ENCODE assay signal across 34 mouse cellular contexts in the genomic region with DNA sequence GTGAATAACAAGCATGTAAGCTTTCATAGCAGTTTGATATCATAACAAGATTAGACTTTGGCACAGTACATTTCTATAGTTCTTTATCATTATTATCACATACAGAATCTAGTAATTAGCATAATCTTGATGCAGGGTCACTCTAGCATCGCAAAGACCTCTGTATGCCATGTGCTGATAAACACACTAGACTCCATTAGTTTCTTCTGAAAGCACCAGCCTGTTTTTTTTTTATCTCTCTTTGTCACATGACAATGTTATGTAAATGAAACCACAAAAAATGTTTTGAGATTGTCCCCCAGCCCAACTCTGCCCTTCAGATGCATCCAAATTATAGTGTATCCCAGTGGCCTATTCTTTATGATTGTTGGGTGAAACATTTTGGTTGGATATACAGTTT. TPM values are rescaled to one million over a fixed set of nuclear protein-coding genes. Genes with fewer than 3 reads are reported as not detected.
DNase-seq lines count a peak whose midpoint lies in the region; ATAC-seq and TF ChIP-seq lines count a peak whose summit lies in the region.
"Had no signal": no experiment of that assay in that cellular context is flagged by ENCODE, and none has a peak within 500 bp of the region (broad histone marks: within the 10 kb centered on the region; RNA-seq: fewer than 3 reads in every experiment).

No protein-coding gene starts in this region.

- no peak overlapping the region for H3K27ac ChIP-seq in liver, embryonic 12.5 days
- no peak overlapping the region for H3K27ac ChIP-seq in liver, postnatal 0 days (ENCODE audit: low read depth)
- H3K27ac ChIP-seq in MEL (ENCODE audit: control insufficient read depth, low read depth, low read length): no peak overlapping the region
- no peak overlapping the region for H3K27ac ChIP-seq in cerebellum, adult 2 months (ENCODE audit: insufficient read depth, low read length)
- H3K27ac ChIP-seq: forebrain, embryonic 10.5 days; forebrain, embryonic 13.5 days; heart, embryonic 15.5 days; hindbrain, embryonic 10.5 days; hindbrain, embryonic 13.5 days; intestine, embryonic 15.5 days had no signal

- H3K27me3 ChIP-seq in liver, embryonic 12.5 days (replicated peaks): no peaks in the 10 kb centered on the region
- no peaks in the 10 kb centered on the region for H3K27me3 ChIP-seq in liver, postnatal 0 days (ENCODE audit: insufficient read depth, low read length)
- H3K27me3 ChIP-seq in MEL (ENCODE audit: control insufficient read depth in 1 of 2, insufficient read depth in 2 of 2, low read length in 2 of 2): no peaks in the 10 kb centered on the region
- H3K27me3 ChIP-seq in cerebellum, adult 2 months (ENCODE audit: control insufficient read depth, insufficient read depth, low read length): no peaks in the 10 kb centered on the region
- H3K27me3 ChIP-seq: forebrain, embryonic 13.5 days; heart, embryonic 12.5 days; heart, embryonic 15.5 days; hindbrain, embryonic 13.5 days; intestine, embryonic 15.5 days had no signal

- no peaks in the 10 kb centered on the region for H3K9me3 ChIP-seq in liver, embryonic 12.5 days (replicated peaks)
- no peaks in the 10 kb centered on the region for H3K9me3 ChIP-seq in liver, postnatal 0 days (ENCODE audit: low read length)
- H3K9me3 ChIP-seq in MEL (replicated peaks; ENCODE audit: insufficient read depth, low read length): no peaks in the 10 kb centered on the region
- H3K9me3 ChIP-seq: forebrain, embryonic 10.5 days; forebrain, embryonic 13.5 days; heart, embryonic 12.5 days; heart, embryonic 15.5 days; hindbrain, embryonic 10.5 days; hindbrain, embryonic 13.5 days; intestine, embryonic 15.5 days had no signal

- H3K36me3 ChIP-seq in liver, embryonic 12.5 days: no peaks in the 10 kb centered on the region
- H3K36me3 ChIP-seq in liver, postnatal 0 days (replicated peaks; ENCODE audit: insufficient read depth, low read length): no peaks in the 10 kb centered on the region
- H3K36me3 ChIP-seq in MEL (ENCODE audit: control insufficient read depth in 1 of 2, insufficient read depth in 2 of 2, low read length in 2 of 2): peaks cover 0 to 14% of the 10 kb centered on the region in 2 experiments; a peak in 2 of 4 replicates
- H3K36me3 ChIP-seq: forebrain, embryonic 10.5 days; heart, embryonic 12.5 days; heart, embryonic 15.5 days; hindbrain, embryonic 10.5 days; hindbrain, embryonic 13.5 days; intestine, embryonic 15.5 days had no signal

- TF ChIP-seq CTCF in liver, postnatal 0 days (IDR thresholded peaks at IDR 0.05; ENCODE audit: low read depth): no peak
- no peak for TF ChIP-seq CTCF in MEL (IDR thresholded peaks at IDR 0.05 in 2 of 3, conservative IDR thresholded peaks at IDR 0.05 in 1 of 3; ENCODE audit: control insufficient read depth in 1 of 3, insufficient read depth in 1 of 3, low read depth in 2 of 3, low read length in 3 of 3, poor library complexity in 1 of 3, severe bottlenecking in 1 of 3)
- no peak for TF ChIP-seq CTCF in cerebellum, adult 2 months (IDR thresholded peaks at IDR 0.05; ENCODE audit: borderline replicate concordance, insufficient read depth, low read depth, low read length)

- no peak overlapping the region for H3K4me3 ChIP-seq in liver, embryonic 12.5 days
- H3K4me3 ChIP-seq in liver, postnatal 0 days (ENCODE audit: low read depth, low read length): no peak overlapping the region
- H3K4me3 ChIP-seq in MEL (ENCODE audit: control insufficient read depth in 1 of 2, insufficient read depth in 1 of 2, low read depth in 2 of 2, low read length in 2 of 2): no peak overlapping the region
- H3K4me3 ChIP-seq in cerebellum, adult 2 months (replicated peaks; ENCODE audit: insufficient read depth, low read depth, low read length): no peak overlapping the region
- H3K4me3 ChIP-seq: forebrain, embryonic 10.5 days; forebrain, embryonic 13.5 days; heart, embryonic 12.5 days; heart, embryonic 15.5 days; hindbrain, embryonic 10.5 days; hindbrain, embryonic 13.5 days; intestine, embryonic 15.5 days had no signal

- peak; percentile 60 for ATAC-seq in liver, embryonic 12.5 days
- ATAC-seq in liver, postnatal 0 days: no peak
- peak; percentile 32 for ATAC-seq in inflammation-experienced regulatory T-cells, adult 6 months
- no peak for ATAC-seq in monocyte, adult 5-6 weeks (replicated peaks; ENCODE audit: insufficient number of reproducible peaks, low FRiP score, low TSS enrichment, poor library complexity, severe bottlenecking)
- ATAC-seq: forebrain, embryonic 13.5 days; forebrain, embryonic 16.5 days; hindbrain, embryonic 16.5 days; intestine, embryonic 15.5 days had no signal

- no peaks in the 10 kb centered on the region for H3K79me2 ChIP-seq in MEL (ENCODE audit: control insufficient read depth, insufficient read depth, low read length, poor library complexity)

- TF ChIP-seq POLR2A in MEL (IDR thresholded peaks at IDR 0.05; ENCODE audit: control insufficient read depth in 1 of 2, insufficient read depth in 1 of 2, low read depth in 1 of 2, low read length in 2 of 2, poor library complexity in 1 of 2): no peak
- TF ChIP-seq POLR2A in cerebellum, adult 2 months (IDR thresholded peaks at IDR 0.05; ENCODE audit: borderline replicate concordance, insufficient read depth, low read length): no peak

- DNase-seq in liver, postnatal 0 days: no peak
- DNase-seq in MEL (ENCODE audit: low read depth, low spot score): no peak
- DNase-seq in heart, adult 11 months: no peak
- DNase-seq in cerebellum, adult 2 months: no peak
- DNase-seq: adrenal gland, adult 8-10 months; adrenal gland, postnatal 25 days; B cell, adult 2 months; cerebellum, adult 18-20 months; cerebellum, adult 9-11 months; cerebellum, postnatal 25 days; embryo, embryonic 11 days; gastrocnemius, postnatal 10 days; gastrocnemius, postnatal 36 days; heart, adult 18-20 months; heart, postnatal 10 days; heart, postnatal 36 days; kidney, adult 11 months had no signal

- TF ChIP-seq RAD21 in MEL (IDR thresholded peaks at IDR 0.05; ENCODE audit: low read depth, low read length): no peak

- WGBS in liver, embryonic 12.5 days (ENCODE audit: insufficient replicate concordance): 18% methylated on average over 1 of the region's 1 CpGs
- 49% methylated on average over 1 of the region's 1 CpGs for WGBS in liver, postnatal 0 days (ENCODE audit: insufficient replicate concordance)
- 60% methylated on average over 1 of the region's 1 CpGs for WGBS in cerebellum, adult 2 months

- peaks cover 15% of the 10 kb centered on the region for H3K4me1 ChIP-seq in liver, embryonic 12.5 days
- H3K4me1 ChIP-seq in liver, postnatal 0 days (ENCODE audit: insufficient read depth): peaks cover 18% of the 10 kb centered on the region
- peaks cover 0 to 9% of the 10 kb centered on the region in 2 experiments; a peak in 2 of 4 replicates for H3K4me1 ChIP-seq in MEL (ENCODE audit: control insufficient read depth in 1 of 2, insufficient read depth in 2 of 2, low read length in 2 of 2)
- H3K4me1 ChIP-seq in cerebellum, adult 2 months (ENCODE audit: control insufficient read depth, insufficient read depth, low read length): no peaks in the 10 kb centered on the region
- H3K4me1 ChIP-seq: forebrain, embryonic 10.5 days; forebrain, embryonic 13.5 days; heart, embryonic 12.5 days; heart, embryonic 15.5 days; hindbrain, embryonic 10.5 days; hindbrain, embryonic 13.5 days; intestine, embryonic 15.5 days had no signal

- H3K9ac ChIP-seq in liver, embryonic 12.5 days: no peak overlapping the region
- no peak overlapping the region for H3K9ac ChIP-seq in liver, postnatal 0 days (replicated peaks)
- H3K9ac ChIP-seq in MEL (ENCODE audit: control insufficient read depth, low read depth, low read length, poor library complexity, severe bottlenecking): no peak overlapping the region
- H3K9ac ChIP-seq: forebrain, embryonic 13.5 days; heart, embryonic 12.5 days; heart, embryonic 15.5 days; hindbrain, embryonic 13.5 days; intestine, embryonic 15.5 days had no signal

- no peak for TF ChIP-seq EP300 in liver, postnatal 0 days (IDR thresholded peaks at IDR 0.05; ENCODE audit: low read depth)
- TF ChIP-seq EP300 in MEL (IDR thresholded peaks at IDR 0.05; ENCODE audit: low read depth in 1 of 2, low read length in 2 of 2): no peak

- H3K4me2 ChIP-seq in liver, embryonic 12.5 days: no peak overlapping the region
- H3K4me2 ChIP-seq in liver, postnatal 0 days (ENCODE audit: low read depth, low read length): no peak overlapping the region
- H3K4me2 ChIP-seq: forebrain, embryonic 13.5 days; heart, embryonic 12.5 days; heart, embryonic 15.5 days; hindbrain, embryonic 13.5 days; intestine, embryonic 15.5 days had no signal

TF ChIP-seq in MEL, 35 proteins besides CTCF, POLR2A, EP300 and RAD21:
- TF ChIP-seq JUND (IDR thresholded peaks at IDR 0.05; ENCODE audit: low read depth, low read length) (no peak), USF1 (IDR thresholded peaks at IDR 0.05; ENCODE audit: low read depth, low read length) (peak; percentile 55; the same call in 1 of the 2 replicates)

RNA-seq across cellular contexts. Expression of gene Ccr1, which starts 20.7 kb away (rescaled TPM):
- polyA plus RNA-seq in liver, embryonic 12.5 days (2016; fragmentation: Nextera tagmentation; extraction: Ambion mirVana): 1.4 and 1.6 TPM in 2 replicates
- 2.9 and 3.0 TPM in 2 replicates for polyA plus RNA-seq in liver, postnatal 0 days (2015; fragmentation: Nextera tagmentation; extraction: Ambion mirVana)
- total RNA-seq in MEL (2012; rRNA removed): not detected in 2 replicates
- under 1 TPM in 1 of 2 experiments, not detected in 1; 0.07 TPM for polyA plus RNA-seq in MEL (2012; ENCODE audit: insufficient read depth in 1 of 2, insufficient read length in 2 of 2, low read depth in 1 of 2, low replicate concordance in 2 of 2, missing spikeins in 1 of 2)
- polyA plus RNA-seq in inflammation-experienced regulatory T-cells, adult 6 months (2017; shearing (Covaris generic)): 1 to 10 TPM in 2 of 3 experiments, under 1 TPM in 1; 0.20 to 3.1 (median 1.7) TPM
- 0.13 and 0.16 TPM in 2 replicates for polyA plus RNA-seq in cerebellum, adult 2 months (2012; rRNA removed)
- 3.8 to 22.9 TPM (median 22.1 TPM) in 3 replicates for total RNA-seq in monocyte, adult 5-6 weeks (2017)
- total RNA-seq: ES-E14 had no signal

RNA-seq across cellular contexts. Expression of gene Ccr1l1, which starts 30.4 kb away (rescaled TPM):
- not detected in 2 replicates for polyA plus RNA-seq in liver, embryonic 12.5 days (2016; fragmentation: Nextera tagmentation; extraction: Ambion mirVana)
- polyA plus RNA-seq in liver, postnatal 0 days (2015; fragmentation: Nextera tagmentation; extraction: Ambion mirVana): 0.09 TPM in 1 of 2 replicates, not detected in the other
- not detected in 2 replicates for total RNA-seq in MEL (2012; rRNA removed)
- not detected for polyA plus RNA-seq in MEL (2012; ENCODE audit: insufficient read depth in 1 of 2, insufficient read length in 2 of 2, low read depth in 1 of 2, low replicate concordance in 2 of 2, missing spikeins in 1 of 2)
- not detected for polyA plus RNA-seq in inflammation-experienced regulatory T-cells, adult 6 months (2017; shearing (Covaris generic))
- polyA plus RNA-seq in cerebellum, adult 2 months (2012; rRNA removed): 0.10 TPM in 1 of 2 replicates, not detected in the other
- not detected in 3 replicates for total RNA-seq in monocyte, adult 5-6 weeks (2017)
- total RNA-seq: adrenal gland, adult 8-10 months; adrenal gland, postnatal 25 days; ES-E14; gastrocnemius, adult 18-20 months; gastrocnemius, postnatal 10 days; gastrocnemius, postnatal 36 days; heart, adult 18-20 months; heart, postnatal 10 days; heart, postnatal 36 days had no signal
- polyA plus RNA-seq: brain, embryonic 14.5 days; embryonic facial prominence, embryonic 11.5 days; embryonic facial prominence, embryonic 14.5 days; forebrain, embryonic 10.5 days; forebrain, embryonic 13.5 days; forebrain, embryonic 16.5 days; heart, embryonic 12.5 days; heart, embryonic 15.5 days; hindbrain, embryonic 10.5 days; hindbrain, embryonic 13.5 days; hindbrain, embryonic 16.5 days; intestine, embryonic 15.5 days had no signal

Comparison
In these comparisons a context has a peak if more than half of its experiments do, and no peak if none do; other contexts are left out.
1. ATAC-seq: peak in liver, embryonic 12.5 days (single experiment) and inflammation-experienced regulatory T-cells, adult 6 months (single experiment); none in liver, postnatal 0 days (single experiment) and monocyte, adult 5-6 weeks (single experiment).